Mouse (Mus musculus): Measurements from ENCODE around the gene Golgb1.

Gene Golgb1

DNA sequence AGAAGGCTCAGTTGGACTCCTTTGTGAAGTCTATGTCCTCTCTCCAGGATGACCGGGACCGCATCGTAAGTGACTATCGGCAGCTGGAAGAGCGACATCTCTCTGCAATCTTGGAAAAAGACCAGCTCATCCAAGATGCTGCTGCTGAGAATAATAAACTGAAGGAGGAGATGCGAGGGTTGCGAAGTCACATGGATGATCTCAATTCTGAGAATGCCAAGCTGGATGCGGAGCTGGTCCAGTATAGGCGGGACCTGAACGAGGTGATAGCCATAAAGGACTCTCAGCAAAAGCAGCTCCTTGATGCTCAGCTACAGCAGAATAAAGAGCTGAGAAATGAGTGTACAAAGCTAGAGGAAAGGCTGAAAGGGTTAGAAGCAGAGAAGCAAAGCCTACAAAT, 43.6 kb downstream of the Golgb1 start:
- peak; percentile 56 for DNase-seq (ENCODE audit: low read depth, low spot score)

DNA sequence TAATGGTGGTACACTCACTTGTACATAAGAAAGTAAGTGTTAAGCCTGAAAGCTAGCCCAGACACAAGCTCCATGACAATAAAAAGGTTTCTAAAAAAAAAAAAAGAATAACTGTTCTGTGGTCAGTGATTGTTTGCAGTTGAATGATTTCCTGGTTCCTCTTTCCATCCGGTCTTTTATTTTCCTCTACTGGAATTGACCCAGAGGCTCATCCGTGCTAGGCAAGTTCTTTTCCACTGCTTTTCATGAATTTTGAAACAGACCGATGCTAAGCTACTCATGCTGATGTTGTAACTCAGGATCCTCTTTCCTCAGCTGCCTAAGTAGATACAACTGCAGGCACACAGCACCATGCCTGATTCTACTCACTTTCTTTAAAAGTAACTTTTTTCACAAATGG, 45.5 kb downstream of the Golgb1 start:
- no peak for DNase-seq (ENCODE audit: low read depth, low spot score)

DNA sequence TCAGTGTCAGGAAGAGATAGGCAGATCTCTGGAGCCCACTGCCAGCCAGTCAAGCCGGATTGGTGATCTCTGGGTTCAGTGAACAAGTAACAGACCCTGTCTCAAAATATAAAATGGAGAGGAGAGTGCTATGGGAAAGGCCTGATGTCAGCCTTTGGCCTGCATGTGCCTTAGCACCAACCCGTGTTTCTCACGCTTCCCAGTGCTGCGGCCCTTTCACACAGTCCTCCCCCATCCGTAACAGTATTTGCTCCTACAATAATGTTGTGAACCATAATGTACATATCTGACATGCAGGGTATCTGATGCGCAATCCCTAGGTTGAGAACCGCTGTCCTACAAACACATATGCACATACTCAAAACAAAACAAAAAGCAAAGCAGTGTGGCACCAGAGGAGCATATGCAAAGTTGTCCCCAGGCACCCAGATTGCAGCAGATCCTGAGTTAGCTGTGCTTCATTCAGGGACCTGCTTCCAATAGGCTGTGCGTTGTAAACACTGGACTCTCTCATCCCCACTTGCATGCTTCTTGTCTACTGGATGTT, 46.2 kb downstream of the Golgb1 start:
- DNase-seq (ENCODE audit: low read depth, low spot score): no peak

GRCm38 (mm10) chr16:36921980-36922379, 47.0 kb downstream of the Golgb1 start:
- DNase-seq (ENCODE audit: low read depth, low spot score): no peak

- no peak for DNase-seq (ENCODE audit: low read depth, low spot score)
Measured at GRCm38 (mm10) chr16:36924312-36924711, 49.4 kb downstream of the Golgb1 start.

DNA sequence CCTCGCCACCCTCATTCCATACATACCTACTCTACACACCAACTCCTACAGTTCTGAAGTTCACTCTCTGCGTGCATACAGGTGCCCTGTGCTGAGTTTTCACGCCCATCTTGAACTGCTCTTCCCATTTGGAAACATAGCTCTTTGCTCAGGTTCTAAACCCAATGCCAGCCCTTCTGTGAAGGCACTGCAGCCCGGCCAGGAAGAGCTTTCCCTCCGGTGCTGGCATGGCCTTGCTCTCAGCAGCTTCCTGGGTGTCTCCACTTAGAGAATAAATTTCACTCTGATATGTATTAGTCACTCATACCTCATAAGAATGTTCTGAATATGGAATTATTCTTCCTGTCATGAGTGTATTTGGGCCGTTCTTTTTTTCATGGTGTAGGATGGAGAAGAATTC, 50.4 kb downstream of the Golgb1 start:
- no peak for DNase-seq (ENCODE audit: low read depth, low spot score)

DNA sequence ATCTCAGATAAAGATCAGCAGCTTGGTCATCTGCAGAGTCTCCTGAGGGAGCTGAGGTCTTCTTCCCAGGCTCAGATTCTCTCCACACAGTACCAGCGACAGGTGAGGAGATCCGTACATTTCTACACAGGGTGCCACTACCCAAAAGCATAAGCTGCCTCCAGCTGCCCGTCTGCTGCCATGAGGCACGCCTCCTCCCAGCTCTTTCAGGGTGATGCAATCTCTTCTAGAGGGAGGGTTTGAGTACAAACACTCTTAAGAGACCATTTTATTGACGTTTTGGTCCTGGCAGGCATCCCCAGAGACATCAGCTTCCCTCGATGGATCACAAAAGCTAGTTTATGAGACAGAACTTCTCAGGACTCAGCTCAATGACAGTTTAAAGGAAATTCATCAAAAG, 50.9 kb downstream of the Golgb1 start:
- DNase-seq (ENCODE audit: low read depth, low spot score): peak; percentile 64

DNA sequence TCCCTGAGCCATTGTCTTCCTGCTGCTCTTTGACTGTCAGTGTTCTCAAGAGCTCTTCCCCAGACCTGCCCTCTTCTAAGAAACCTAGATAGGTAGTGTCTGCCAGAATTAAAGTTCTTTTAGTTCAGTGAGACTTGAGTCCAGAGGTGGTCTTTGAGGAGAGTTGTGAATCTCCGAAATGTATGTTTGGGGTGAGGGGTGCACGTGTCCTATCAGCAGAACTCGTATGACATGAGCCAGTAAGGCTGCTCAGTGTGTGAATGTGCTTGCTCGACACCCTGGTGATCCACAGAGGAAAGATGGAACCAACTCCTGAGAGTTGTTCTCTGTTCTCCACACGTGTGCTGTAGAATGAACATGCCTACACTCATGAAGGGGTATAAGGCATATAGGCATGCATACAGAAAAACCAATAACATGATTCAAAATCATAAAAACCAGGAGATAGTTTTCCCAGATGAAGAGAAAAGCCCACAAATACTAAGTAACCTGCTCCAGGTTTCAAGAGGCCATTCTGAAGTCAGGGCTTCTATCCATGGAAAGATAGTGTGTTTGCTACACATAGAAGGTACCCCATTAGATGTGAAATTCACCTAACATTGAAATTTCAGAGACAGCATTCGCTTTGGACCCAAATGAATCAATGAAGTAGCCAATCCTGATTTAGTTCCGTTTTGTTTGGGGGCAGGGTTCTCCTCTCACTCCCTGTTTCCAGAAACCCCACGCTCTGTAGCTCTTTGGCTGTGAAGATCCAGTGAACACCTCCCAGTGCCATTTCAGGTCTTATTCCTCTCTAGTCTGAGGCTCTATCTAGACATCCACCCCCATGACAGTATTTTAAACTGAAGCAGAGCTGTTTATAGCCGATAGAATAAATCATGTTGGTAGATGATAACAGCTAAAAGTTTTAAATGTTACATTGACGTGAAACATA, 51.8 kb downstream of the Golgb1 start:
- DNase-seq (ENCODE audit: low read depth, low spot score): peak; percentile 71

DNA sequence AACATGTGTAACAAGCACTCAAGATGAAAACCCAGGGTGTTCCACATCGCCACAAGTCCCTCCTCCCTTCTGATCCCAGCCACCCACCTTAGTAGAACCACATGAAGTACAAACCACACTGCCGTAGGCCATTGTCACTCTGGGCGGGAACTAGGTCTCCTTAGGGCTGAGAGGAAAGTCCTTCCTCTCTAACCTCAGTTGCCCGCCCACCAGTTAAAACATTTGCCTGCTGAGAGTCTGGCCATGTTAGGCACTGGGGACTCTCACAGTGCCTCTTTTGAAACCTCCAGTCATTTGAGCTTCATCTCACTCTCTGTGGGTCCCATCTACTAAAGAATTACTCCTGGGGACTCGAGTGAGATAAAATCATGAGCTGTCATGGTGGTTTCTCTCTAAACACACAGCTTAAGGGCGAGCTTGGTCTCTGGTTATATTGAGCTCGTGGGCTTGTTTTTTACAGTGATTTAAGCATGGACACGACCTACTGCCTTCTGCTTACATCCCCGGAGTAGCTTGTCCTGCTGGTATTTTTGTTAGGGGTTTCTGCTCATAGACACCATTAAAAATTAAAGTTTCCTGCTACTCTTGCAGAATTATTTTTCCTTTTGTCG, 52.7 kb downstream of the Golgb1 start:
- no peak for DNase-seq (ENCODE audit: low read depth, low spot score)

DNA sequence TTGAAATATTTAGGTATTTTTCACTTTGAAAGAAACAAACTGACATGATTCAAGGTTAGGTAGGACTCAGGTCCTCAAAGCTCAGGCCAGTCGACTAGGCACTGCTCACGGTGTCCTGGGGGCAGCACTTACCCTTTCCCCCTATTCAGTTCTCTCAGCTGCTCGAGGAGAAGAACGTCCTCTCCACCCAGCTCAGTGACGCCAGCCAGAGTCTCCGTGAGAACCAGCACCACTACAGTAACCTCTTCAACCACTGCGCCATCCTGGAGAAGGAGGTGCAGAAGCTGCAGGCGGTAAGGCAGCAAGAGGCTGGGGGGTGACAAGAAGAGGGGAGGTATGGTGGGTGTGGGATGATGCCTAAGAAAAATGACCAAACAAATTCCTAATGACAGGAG, 53.2 kb downstream of the Golgb1 start:
- no peak for DNase-seq (ENCODE audit: low read depth, low spot score)

- DNase-seq (ENCODE audit: low read depth, low spot score): no peak
Measured at GRCm38 (mm10) chr16:36929216-36929615, 54.3 kb downstream of the Golgb1 start.

DNA sequence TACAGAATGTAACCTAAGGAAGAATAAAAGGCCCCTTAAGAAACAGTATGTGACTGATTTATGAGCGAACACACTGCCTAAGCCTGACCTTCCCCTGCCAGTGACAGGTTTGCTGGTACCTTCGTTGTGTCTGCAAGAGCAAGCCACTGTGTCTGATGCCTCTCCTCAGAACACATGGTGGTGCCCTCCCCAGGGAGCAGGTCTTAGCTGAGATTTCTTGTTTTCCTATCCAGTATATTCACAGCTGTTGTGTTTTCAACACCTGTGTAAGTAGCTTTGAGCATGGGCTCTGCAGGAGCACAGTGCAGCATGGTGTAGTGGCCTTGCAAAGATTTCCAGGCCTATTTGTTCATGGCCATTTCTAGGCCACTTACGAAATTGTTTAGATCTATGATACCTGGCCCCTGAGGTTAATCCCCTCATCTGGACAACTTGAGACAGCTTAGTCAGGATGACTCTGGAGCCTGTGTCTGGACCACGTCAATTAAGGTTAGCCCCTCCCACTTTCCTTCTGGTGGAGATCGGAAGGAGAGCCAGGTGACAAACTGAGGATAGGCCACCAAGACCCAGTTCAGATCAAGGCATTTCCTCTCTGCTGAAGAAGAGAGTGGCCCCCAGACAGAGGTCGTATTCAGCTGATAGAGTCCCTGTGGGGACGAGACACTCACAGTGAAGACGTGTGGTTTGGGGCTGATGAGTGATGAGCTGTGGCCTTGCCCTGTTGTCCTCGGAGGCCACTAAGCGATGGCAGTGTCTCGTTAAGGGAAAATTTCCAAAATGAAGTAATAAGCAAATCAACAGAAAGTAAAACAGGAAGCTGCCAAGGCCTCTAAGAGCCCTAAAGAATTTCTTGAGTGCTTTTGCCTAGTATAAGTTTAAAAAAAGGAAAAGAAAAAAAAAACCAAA, 55.5 kb downstream of the Golgb1 start:
- DNase-seq (ENCODE audit: low read depth, low spot score): no peak

DNA sequence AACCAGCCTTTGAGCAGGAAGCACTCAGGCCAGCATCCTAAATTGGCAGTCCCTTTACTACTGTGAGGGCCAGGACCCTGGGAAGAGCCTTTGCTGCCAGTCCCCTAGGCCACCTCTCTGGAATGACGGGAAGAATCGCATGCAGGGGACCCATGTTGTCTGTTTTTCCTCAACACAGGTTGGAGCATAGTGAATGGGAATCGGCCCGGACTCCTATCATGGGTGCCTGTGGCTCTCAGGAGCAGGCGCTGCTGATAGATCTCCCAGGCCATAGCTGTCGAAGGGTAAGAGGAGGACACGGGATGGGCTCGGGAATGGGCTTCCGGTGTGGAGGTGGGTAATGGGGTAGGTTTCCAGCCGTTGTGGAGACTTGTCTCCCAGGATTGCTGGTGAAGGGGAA, 56.4 kb downstream of the Golgb1 start:
- DNase-seq (ENCODE audit: low read depth, low spot score): no peak

DNA sequence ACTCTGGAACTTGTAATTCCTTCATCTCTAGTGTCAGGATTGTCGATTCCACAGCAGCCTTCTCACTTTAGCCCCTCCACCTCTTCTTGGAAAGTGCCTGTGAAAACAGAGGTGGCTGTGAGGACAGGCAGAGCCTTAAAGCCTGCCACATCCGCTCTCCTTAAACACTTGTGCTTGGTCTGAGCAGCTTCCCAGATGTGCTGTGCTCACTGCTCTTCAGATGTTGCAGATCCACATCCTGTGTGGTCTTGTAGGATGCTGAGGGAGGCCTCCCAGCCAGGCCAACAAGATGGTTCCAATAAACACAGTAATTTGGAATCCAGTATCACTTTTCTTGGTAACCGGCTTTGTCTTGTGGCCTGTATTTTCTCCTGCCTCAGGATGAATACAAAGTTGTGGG, 57.0 kb downstream of the Golgb1 start:
- no peak for DNase-seq (ENCODE audit: low read depth, low spot score)

- no peak for DNase-seq (ENCODE audit: low read depth, low spot score)
Measured at GRCm38 (mm10) chr16:36932546-36932945, 57.6 kb downstream of the Golgb1 start.

- no peak for DNase-seq (ENCODE audit: low read depth, low spot score)
Measured at GRCm38 (mm10) chr16:36934131-36934840, 59.3 kb downstream of the Golgb1 start.

- no peak for DNase-seq (ENCODE audit: low read depth, low spot score)
Measured at GRCm38 (mm10) chr16:36934841-36935620, 60.1 kb downstream of the Golgb1 start, which contains the start of gene Hcls1. Gene Hcls1, plus strand, starts transcription at chr16:36934983.

DNA sequence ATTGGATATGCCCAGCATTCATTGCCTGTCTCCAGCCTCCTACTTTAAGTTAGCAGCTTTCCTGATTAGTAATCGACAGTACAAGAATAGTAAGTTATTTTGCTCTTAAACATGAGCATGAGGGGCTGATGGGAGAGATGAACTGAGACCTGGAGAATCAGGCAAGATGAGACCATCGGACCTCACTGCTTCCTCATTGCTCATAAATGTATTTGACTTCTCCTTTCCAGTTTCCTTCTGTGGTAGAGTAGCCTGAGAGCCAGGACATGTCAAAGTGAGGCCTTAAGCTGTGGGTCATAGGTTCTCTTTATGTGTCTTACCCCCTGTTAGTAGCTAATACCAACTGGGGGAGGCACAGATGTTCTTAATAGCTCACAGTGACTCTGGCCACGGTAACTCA, 60.9 kb downstream of the Golgb1 start:
- DNase-seq (ENCODE audit: low read depth, low spot score): no peak

DNA sequence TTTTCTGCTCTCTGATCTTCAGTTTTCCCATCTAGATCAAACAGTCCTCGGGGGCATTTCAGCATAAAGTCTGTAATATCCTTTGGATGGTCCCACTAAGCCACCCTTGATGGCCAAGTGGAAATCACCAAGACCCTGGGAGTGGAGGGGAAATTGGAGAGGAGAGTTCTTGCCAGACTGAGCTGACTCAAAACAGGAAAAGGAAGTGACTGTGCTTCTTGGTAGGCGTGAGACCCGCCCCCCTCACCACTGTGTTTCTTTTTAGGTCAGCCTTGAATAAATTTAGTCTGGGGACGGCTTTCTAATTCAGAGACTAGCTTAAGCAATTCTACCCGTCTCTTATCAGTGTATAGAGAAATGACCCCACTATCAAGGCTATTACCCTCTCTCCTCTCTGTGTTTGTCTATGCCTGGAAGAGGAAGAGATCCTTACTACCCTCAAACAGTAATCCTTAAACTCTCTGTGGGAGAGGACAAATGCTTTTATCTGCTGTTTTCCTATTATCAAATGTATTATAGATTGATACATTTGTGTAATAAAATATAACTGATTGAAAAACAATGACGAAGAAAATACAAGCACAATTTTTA, 66.3 kb downstream of the Golgb1 start:
- peak; percentile 47 for DNase-seq (ENCODE audit: low read depth, low spot score)

- DNase-seq (ENCODE audit: low read depth, low spot score): no peak
Measured at GRCm38 (mm10) chr16:36941895-36942294, 67.0 kb downstream of the Golgb1 start.

All from brain, adult 2 months (tissue).